Mouse (Mus musculus) limb, embryonic 14.5 days (tissue): ENCODE measurements around the gene Slc38a5. TPM values are rescaled to one million over a fixed set of nuclear protein-coding genes. Genes with fewer than 3 reads are reported as not detected.
"Not testable (repeated sequence)": the region's sequence is repeated elsewhere in the genome, so short reads cannot be mapped to it uniquely, and the experiment has no call there.

ENCODE experiments used
- ATAC-seq: fragments of 200-750 bp; cut with Nextera tagmentation; 2 replicates; pipeline ENCODE4 v1.8.0; 2017; ENCODE audit warnings: low read depth, moderate number of reproducible peaks, moderate TSS enrichment; ENCODE audit not compliant: low FRiP score
- DNase-seq: peaks from one replicate; pipeline ENCODE4 v3.0.0-alpha.2; 2015; ENCODE audit warnings: low spot score
- H3K27ac ChIP-seq: fragments of 300-500 bp; sonication (generic); replicated peaks from 2 replicates; pipeline ENCODE4 v1.5.1; 2014; ENCODE audit warnings: low read depth, mild to moderate bottlenecking, low read length, moderate library complexity, mixed read lengths
- H3K27me3 ChIP-seq: fragments of 300-500 bp; sonication (generic); 2 replicates; pipeline ENCODE4 v1.6.1; 2014; ENCODE audit warnings: low read length, mixed read lengths; ENCODE audit not compliant: control insufficient read depth, insufficient read depth
- H3K36me3 ChIP-seq: fragments of 300-500 bp; sonication (generic); 2 replicates; pipeline ENCODE4 v1.6.1; 2014; ENCODE audit warnings: mild to moderate bottlenecking, low read length, moderate library complexity, mixed read lengths; ENCODE audit not compliant: control insufficient read depth, insufficient read depth
- H3K4me1 ChIP-seq: fragments of 300-500 bp; sonication (generic); 2 replicates; pipeline ENCODE4 v1.6.1; 2014; ENCODE audit warnings: antibody characterized with exemption, low read length, mixed read lengths; ENCODE audit not compliant: control insufficient read depth, insufficient read depth
- H3K4me2 ChIP-seq: fragments of 300-500 bp; sonication (generic); replicated peaks from 2 replicates; pipeline ENCODE4 v1.6.1; 2014; ENCODE audit warnings: low read depth, mild to moderate bottlenecking, low read length, moderate library complexity; ENCODE audit not compliant: severe bottlenecking
- H3K4me3 ChIP-seq: fragments of 300-500 bp; sonication (generic); replicated peaks from 2 replicates; pipeline ENCODE4 v1.5.1; 2014; ENCODE audit warnings: low read length
- H3K9ac ChIP-seq: fragments of 300-500 bp; sonication (generic); 2 replicates; pipeline ENCODE4 v1.6.1; 2014; ENCODE audit warnings: mild to moderate bottlenecking, low read depth, low read length, moderate library complexity; ENCODE audit not compliant: severe bottlenecking
- H3K9me3 ChIP-seq: fragments of 300-500 bp; sonication (generic); 2 replicates; pipeline ENCODE4 v1.6.1; 2016; ENCODE audit warnings: low read length; ENCODE audit not compliant: control insufficient read depth
- POLR2A ChIP-seq: fragments of 200-500 bp; IDR thresholded peaks from 2 replicates; pipeline ENCODE4 v1.8.0; 2012; ENCODE audit warnings: inconsistent platforms, mild to moderate bottlenecking, moderate library complexity, borderline replicate concordance; ENCODE audit not compliant: insufficient read depth, insufficient read length; ENCODE audit errors: extremely low read depth
- WGBS: fragments of 180-500 bp; shearing (Covaris S2); extraction: QIAGEN DNeasy Blood & Tissue Kit; methylation state at CpG from one replicate; pipeline ENCODE4 v1.1.7; 2014; 5-methylcytosine and 5-hydroxymethylcytosine counted together
- polyA plus RNA-seq, 2 experiments: library from polyadenylated mRNA; depleted of rRNA in 1 of 2; stranded (reverse) in 1 of 2; unstranded in 1 of 2; fragments of >200 nt; fragmentation: Nextera tagmentation in 1 of 2; extraction: Ambion mirVana in 1 of 2; gene quantifications; 2 replicates each; pipeline versions ENCODE4 v1.2.1 to v1.2.3; 2012 to 2014

Slc38a5 gene
- polyA plus RNA-seq, 2 experiments, result 0.67 to 0.80 TPM

GRCm38 (mm10) chrX:8309302-8309701, 38.4 kb downstream of the Slc38a5 start:
- WGBS, result 45% methylated on average over 1 of the region's 1 CpGs
- no peak for ATAC-seq
- Histone ChIP-seq H3K27ac (no peak overlapping the region), H3K4me2 (no peak overlapping the region), H3K9me3 (no peaks in the 10 kb centered on the region), H3K27me3 (no peaks in the 10 kb centered on the region), H3K4me1 (no peaks in the 10 kb centered on the region), H3K4me3 (no peak overlapping the region), H3K9ac (no peak overlapping the region), H3K36me3 (no peaks in the 10 kb centered on the region)
- TF ChIP-seq POLR2A, result no peak
- no peak for DNase-seq

GRCm38 (mm10) chrX:8314905-8315304, 44.0 kb downstream of the Slc38a5 start:
- H3K27me3 ChIP-seq, H3K4me3 ChIP-seq, H3K4me2 ChIP-seq, H3K9ac ChIP-seq, ATAC-seq, H3K36me3 ChIP-seq, H3K27ac ChIP-seq, DNase-seq, H3K9me3 ChIP-seq, H3K4me1 ChIP-seq: not testable (repeated sequence)
- 13% methylated on average over 7 of the region's 7 CpGs for WGBS

- no peak for DNase-seq
- Histone ChIP-seq H3K36me3 (no peaks in the 10 kb centered on the region), H3K27ac (no peak within 1 kb of the TSS), H3K4me2 (no peak within 1 kb of the TSS), H3K4me1 (no peaks in the 10 kb centered on the region), H3K27me3 (no peaks in the 10 kb centered on the region), H3K9ac (no peak within 1 kb of the TSS), H3K4me3 (no peak within 1 kb of the TSS), H3K9me3 (no peaks in the 10 kb centered on the region)
- no peak for TF ChIP-seq POLR2A
- no peak for ATAC-seq
- WGBS, result 60% methylated on average over 2 of the region's 2 CpGs
These were observed 56.2 kb downstream of the Slc38a5 start, which contains the start of gene Ssxb10 for GRCm38 (mm10) chrX:8327124-8327523. TSS of gene Ssxb10 (plus strand) at chrX:8327424.

Other genes starting within 250 kb of the Slc38a5 start
- 65.3 and 67.4 TPM in 2 replicates for gene Suv39h1, start 196.4 kb upstream of the Slc38a5 start, polyA plus RNA-seq (2012; rRNA removed)
- gene Suv39h1, start 196.4 kb upstream of the Slc38a5 start, polyA plus RNA-seq (2014; fragmentation: Nextera tagmentation; extraction: Ambion mirVana), result 51.9 and 56.1 TPM in 2 replicates
- gene Was, start 180.6 kb upstream of the Slc38a5 start, polyA plus RNA-seq (2012; rRNA removed), result 2.6 and 3.5 TPM in 2 replicates
- 0.92 and 0.97 TPM in 2 replicates for gene Was, start 180.6 kb upstream of the Slc38a5 start, polyA plus RNA-seq (2014; fragmentation: Nextera tagmentation; extraction: Ambion mirVana)
- gene Wdr13, start 138.2 kb upstream of the Slc38a5 start, polyA plus RNA-seq (2012; rRNA removed), result 90.6 and 127 TPM in 2 replicates
- gene Wdr13, start 138.2 kb upstream of the Slc38a5 start, polyA plus RNA-seq (2014; fragmentation: Nextera tagmentation; extraction: Ambion mirVana), result 18.7 and 19.7 TPM in 2 replicates
- gene Rbm3, start 125.3 kb upstream of the Slc38a5 start, polyA plus RNA-seq (2012; rRNA removed), result 355 and 465 TPM in 2 replicates
- 496 and 541 TPM in 2 replicates for gene Rbm3, start 125.3 kb upstream of the Slc38a5 start, polyA plus RNA-seq (2014; fragmentation: Nextera tagmentation; extraction: Ambion mirVana)
- 19.4 and 25.3 TPM in 2 replicates for gene Tbc1d25, start 95.0 kb upstream of the Slc38a5 start, polyA plus RNA-seq (2012; rRNA removed)
- 12.2 and 16.2 TPM in 2 replicates for gene Tbc1d25, start 95.0 kb upstream of the Slc38a5 start, polyA plus RNA-seq (2014; fragmentation: Nextera tagmentation; extraction: Ambion mirVana)
- gene Ebp, start 77.6 kb upstream of the Slc38a5 start, polyA plus RNA-seq (2012; rRNA removed), result 27.7 and 28.3 TPM in 2 replicates
- 32.8 and 33.4 TPM in 2 replicates for gene Ebp, start 77.6 kb upstream of the Slc38a5 start, polyA plus RNA-seq (2014; fragmentation: Nextera tagmentation; extraction: Ambion mirVana)
- 27.0 and 40.4 TPM in 2 replicates for gene Porcn, start 64.6 kb upstream of the Slc38a5 start, polyA plus RNA-seq (2012; rRNA removed)
- 11.6 and 12.7 TPM in 2 replicates for gene Porcn, start 64.6 kb upstream of the Slc38a5 start, polyA plus RNA-seq (2014; fragmentation: Nextera tagmentation; extraction: Ambion mirVana)
- 40.3 and 50.3 TPM in 2 replicates for gene Ftsj1, start 18.7 kb upstream of the Slc38a5 start, polyA plus RNA-seq (2012; rRNA removed)
- 44.7 and 46.7 TPM in 2 replicates for gene Ftsj1, start 18.7 kb upstream of the Slc38a5 start, polyA plus RNA-seq (2014; fragmentation: Nextera tagmentation; extraction: Ambion mirVana)
- not detected in 2 replicates for gene Ssxb10, start 56.3 kb downstream of the Slc38a5 start, polyA plus RNA-seq (2012; rRNA removed)
- not detected in 2 replicates for gene Ssxb10, start 56.3 kb downstream of the Slc38a5 start, polyA plus RNA-seq (2014; fragmentation: Nextera tagmentation; extraction: Ambion mirVana)
- not detected in 2 replicates for gene Ssxb9, start 95.8 kb downstream of the Slc38a5 start, polyA plus RNA-seq (2012; rRNA removed)
- gene Ssxb9, start 95.8 kb downstream of the Slc38a5 start, polyA plus RNA-seq (2014; fragmentation: Nextera tagmentation; extraction: Ambion mirVana), result not detected in 2 replicates
- gene Ssxb1, start 142.2 kb downstream of the Slc38a5 start, polyA plus RNA-seq (2012; rRNA removed), result not detected in 2 replicates
- not detected in 2 replicates for gene Ssxb1, start 142.2 kb downstream of the Slc38a5 start, polyA plus RNA-seq (2014; fragmentation: Nextera tagmentation; extraction: Ambion mirVana)
- not detected in 2 replicates for gene Ssxb2, start 190.6 kb downstream of the Slc38a5 start, polyA plus RNA-seq (2012; rRNA removed)
- gene Ssxb2, start 190.6 kb downstream of the Slc38a5 start, polyA plus RNA-seq (2014; fragmentation: Nextera tagmentation; extraction: Ambion mirVana), result not detected in 2 replicates